Mouse (Mus musculus) ES-Bruce4 (cell line): ENCODE measurements around the gene Ears2.

ENCODE experiments used
- CTCF ChIP-seq: IDR thresholded peaks from one replicate; pipeline ENCODE4 v1.8.1; 2011; ENCODE audit warnings: low read depth, low read length
- POLR2A ChIP-seq: IDR thresholded peaks from one replicate; pipeline ENCODE4 v1.8.1; 2011; ENCODE audit warnings: low read length; ENCODE audit not compliant: insufficient read depth

- TF ChIP-seq POLR2A (no peak), CTCF (no peak)
Measured at GRCm38 (mm10) chr7:122012370-122012769, 54.7 kb downstream of the Ears2 start.
